Mouse (Mus musculus): Measurements from ENCODE around the gene Nme3.

Nme3 gene

DNA sequence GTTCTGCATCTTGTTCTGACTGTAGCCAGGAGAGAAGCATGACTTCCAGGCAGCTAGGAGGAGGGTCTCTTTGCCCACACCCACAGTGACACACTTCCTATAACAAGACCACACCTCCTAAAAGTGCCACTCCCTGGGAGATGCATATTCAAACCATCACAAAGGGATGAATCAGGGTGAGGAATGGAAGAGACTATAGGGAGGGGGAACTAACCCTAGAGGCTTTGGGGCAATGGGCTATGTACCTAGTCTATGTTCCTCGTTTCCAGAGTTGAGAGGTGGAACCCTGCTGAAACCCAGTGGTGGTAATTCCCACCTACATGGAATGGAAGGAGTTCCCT lies 21.9 kb upstream of the Nme3 start:
- Histone ChIP-seq H3K36me3 (ENCODE audit: insufficient read depth, low read length) (peaks cover 3% of the 10 kb centered on the region; the same call in 1 of the 2 replicates), H3K27me3 (ENCODE audit: insufficient read depth, low read length) (no peaks in the 10 kb centered on the region), H3K4me1 (replicated peaks; ENCODE audit: low read depth, low read length) (peaks cover 84% of the 10 kb centered on the region), H3K9me3 (ENCODE audit: low read length) (no peaks in the 10 kb centered on the region), H3K4me3 (replicated peaks; ENCODE audit: low read length) (peak overlapping the region; percentile 52)
- no peak for TF ChIP-seq CTCF (conservative IDR thresholded peaks at IDR 0.05; ENCODE audit: low read length)
- 0 out of 2 replicates have a peak, but pooled peaks have one; percentile 34 for TF ChIP-seq POU5F1 (IDR thresholded peaks at IDR 0.05; ENCODE audit: borderline replicate concordance, low read length)

DNA sequence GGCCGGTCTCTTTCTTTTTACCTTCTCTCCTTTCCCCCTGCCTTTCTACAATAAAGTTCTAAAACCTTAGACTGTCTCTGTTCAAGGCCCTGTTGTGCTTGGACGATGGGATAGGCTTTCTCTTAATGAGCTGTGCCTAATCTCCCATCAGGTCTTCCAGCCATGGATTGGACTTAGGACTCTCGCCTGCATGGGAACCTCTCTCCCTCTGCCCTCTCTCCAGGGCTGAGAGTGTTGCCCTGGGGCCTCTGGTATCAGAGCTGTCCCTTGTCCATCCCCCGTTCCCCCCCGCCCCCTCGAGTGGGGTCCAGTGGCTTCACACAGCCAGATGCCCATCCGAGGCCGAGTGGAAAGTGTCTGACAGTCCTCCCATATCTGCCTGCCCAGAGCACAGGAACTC lies 21.3 kb upstream of the Nme3 start:
- Histone ChIP-seq H3K27me3 (ENCODE audit: insufficient read depth, low read length) (no peaks in the 10 kb centered on the region), H3K9me3 (ENCODE audit: low read length) (no peaks in the 10 kb centered on the region), H3K4me3 (replicated peaks; ENCODE audit: low read length) (peak overlapping the region; percentile 32; the same call in 1 of the 2 replicates), H3K36me3 (ENCODE audit: insufficient read depth, low read length) (no peaks in the 10 kb centered on the region), H3K4me1 (replicated peaks; ENCODE audit: low read depth, low read length) (peaks cover 86% of the 10 kb centered on the region)
- TF ChIP-seq NANOG (IDR thresholded peaks at IDR 0.05; ENCODE audit: borderline replicate concordance, low read length), result no peak
- no peak for TF ChIP-seq CTCF (conservative IDR thresholded peaks at IDR 0.05; ENCODE audit: low read length)
- no peak for TF ChIP-seq POU5F1 (IDR thresholded peaks at IDR 0.05; ENCODE audit: borderline replicate concordance, low read length)

DNA sequence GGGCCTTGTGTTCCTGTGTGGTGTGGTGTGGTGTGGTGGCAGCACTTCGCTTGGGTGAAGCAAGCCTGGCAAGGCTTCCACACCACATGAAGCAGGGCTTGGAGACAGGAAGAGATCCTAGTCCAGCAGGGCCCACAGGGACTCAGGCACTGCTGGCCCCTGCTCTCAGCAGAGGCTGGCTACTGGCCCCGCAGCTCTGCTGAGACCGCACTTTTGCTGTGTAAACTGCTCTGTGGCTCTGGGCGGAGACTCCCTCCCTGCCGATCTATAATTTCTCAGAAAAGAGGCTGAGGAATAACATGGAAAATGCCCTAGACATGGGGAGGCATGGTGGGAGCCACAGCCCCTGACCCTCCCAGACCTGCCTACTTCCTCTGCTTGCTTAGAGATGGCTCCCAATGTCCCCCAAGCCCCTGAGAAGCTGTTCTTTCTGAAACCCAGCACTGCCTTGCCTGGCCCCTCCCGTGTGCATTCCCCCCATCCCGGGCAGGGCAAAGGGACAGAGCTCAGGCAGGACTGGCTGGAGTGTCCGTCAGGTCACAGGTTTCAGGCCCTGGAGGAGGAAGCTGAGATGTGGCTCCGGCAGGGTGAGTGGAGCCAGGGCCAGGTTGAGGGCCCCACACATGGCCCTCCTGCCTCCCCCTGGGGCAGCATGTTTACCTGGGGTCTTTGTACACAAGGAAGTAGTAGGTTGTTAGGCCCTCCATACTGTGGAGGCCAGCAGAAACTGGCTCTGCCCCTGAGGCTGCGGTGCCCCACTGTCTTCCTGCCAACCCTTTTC lies 18.8 kb upstream of the Nme3 start:
- TF ChIP-seq NANOG (IDR thresholded peaks at IDR 0.05; ENCODE audit: borderline replicate concordance, low read length) (no peak), POU5F1 (IDR thresholded peaks at IDR 0.05; ENCODE audit: borderline replicate concordance, low read length) (no peak), CTCF (conservative IDR thresholded peaks at IDR 0.05; ENCODE audit: low read length) (no peak)

DNA sequence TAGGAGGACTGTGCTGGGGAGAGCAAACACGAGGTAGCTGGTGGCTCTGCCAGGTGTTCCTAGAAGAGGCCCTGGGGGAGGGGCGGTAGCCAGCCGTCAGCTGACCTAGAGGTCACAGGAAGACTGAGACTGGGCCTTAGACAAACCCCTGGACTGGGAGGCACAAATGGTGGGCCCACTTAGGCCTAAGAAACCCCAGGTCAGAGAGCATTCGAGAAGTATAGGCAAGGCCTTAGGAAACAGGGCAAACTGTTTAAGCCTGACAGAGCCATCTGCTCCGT lies 18.2 kb upstream of the Nme3 start:
- H3K4me3 ChIP-seq (replicated peaks; ENCODE audit: low read length), result peak overlapping the region; percentile 70
- H3K9me3 ChIP-seq (ENCODE audit: low read length), result no peaks in the 10 kb centered on the region
- peaks cover 17% of the 10 kb centered on the region for H3K36me3 ChIP-seq (ENCODE audit: insufficient read depth, low read length)
- H3K4me1 ChIP-seq (replicated peaks; ENCODE audit: low read depth, low read length), result peaks cover 96% of the 10 kb centered on the region
- H3K27me3 ChIP-seq (ENCODE audit: insufficient read depth, low read length), result no peaks in the 10 kb centered on the region
- TF ChIP-seq CTCF (conservative IDR thresholded peaks at IDR 0.05; ENCODE audit: low read length) (no peak), NANOG (IDR thresholded peaks at IDR 0.05; ENCODE audit: borderline replicate concordance, low read length) (no peak), POU5F1 (IDR thresholded peaks at IDR 0.05; ENCODE audit: borderline replicate concordance, low read length) (no peak)

More for the DNA sequence above, 18.8 kb upstream of the Nme3 start:
- Histone ChIP-seq H3K27me3 (ENCODE audit: insufficient read depth, low read length) (no peaks in the 10 kb centered on the region), H3K4me1 (replicated peaks; ENCODE audit: low read depth, low read length) (peaks cover 96% of the 10 kb centered on the region), H3K9me3 (ENCODE audit: low read length) (no peaks in the 10 kb centered on the region), H3K4me3 (replicated peaks; ENCODE audit: low read length) (peak overlapping the region; percentile 70), H3K36me3 (ENCODE audit: insufficient read depth, low read length) (peaks cover 12% of the 10 kb centered on the region)

DNA sequence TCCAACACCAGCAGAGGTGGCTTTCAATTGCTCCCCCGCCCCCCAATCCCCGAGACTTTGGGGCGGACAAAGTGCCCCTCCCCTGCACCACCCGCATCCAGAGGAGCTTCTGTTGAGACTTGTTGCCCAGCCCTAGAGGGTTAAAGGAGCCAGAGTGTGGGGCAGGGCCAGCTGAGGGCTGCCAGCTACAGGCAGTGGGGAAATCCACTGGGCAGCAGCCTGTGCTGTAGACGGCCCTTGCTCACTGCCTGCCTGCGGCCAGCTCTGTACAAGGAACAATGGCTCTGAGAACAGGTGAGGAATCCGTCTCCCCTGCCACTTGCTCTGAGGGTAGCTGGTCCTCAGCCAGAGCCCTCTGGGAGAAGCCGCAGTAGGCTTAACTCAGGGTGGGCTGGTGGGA lies 17.8 kb upstream of the Nme3 start:
- no peaks in the 10 kb centered on the region for H3K27me3 ChIP-seq (ENCODE audit: insufficient read depth, low read length)
- H3K36me3 ChIP-seq (ENCODE audit: insufficient read depth, low read length), result peaks cover 22% of the 10 kb centered on the region
- peak overlapping the region; percentile 70 for H3K4me3 ChIP-seq (replicated peaks; ENCODE audit: low read length)
- TF ChIP-seq CTCF (conservative IDR thresholded peaks at IDR 0.05; ENCODE audit: low read length) (no peak), POU5F1 (IDR thresholded peaks at IDR 0.05; ENCODE audit: borderline replicate concordance, low read length) (no peak)
- peaks cover 97% of the 10 kb centered on the region for H3K4me1 ChIP-seq (replicated peaks; ENCODE audit: low read depth, low read length)
- no peaks in the 10 kb centered on the region for H3K9me3 ChIP-seq (ENCODE audit: low read length)

DNA sequence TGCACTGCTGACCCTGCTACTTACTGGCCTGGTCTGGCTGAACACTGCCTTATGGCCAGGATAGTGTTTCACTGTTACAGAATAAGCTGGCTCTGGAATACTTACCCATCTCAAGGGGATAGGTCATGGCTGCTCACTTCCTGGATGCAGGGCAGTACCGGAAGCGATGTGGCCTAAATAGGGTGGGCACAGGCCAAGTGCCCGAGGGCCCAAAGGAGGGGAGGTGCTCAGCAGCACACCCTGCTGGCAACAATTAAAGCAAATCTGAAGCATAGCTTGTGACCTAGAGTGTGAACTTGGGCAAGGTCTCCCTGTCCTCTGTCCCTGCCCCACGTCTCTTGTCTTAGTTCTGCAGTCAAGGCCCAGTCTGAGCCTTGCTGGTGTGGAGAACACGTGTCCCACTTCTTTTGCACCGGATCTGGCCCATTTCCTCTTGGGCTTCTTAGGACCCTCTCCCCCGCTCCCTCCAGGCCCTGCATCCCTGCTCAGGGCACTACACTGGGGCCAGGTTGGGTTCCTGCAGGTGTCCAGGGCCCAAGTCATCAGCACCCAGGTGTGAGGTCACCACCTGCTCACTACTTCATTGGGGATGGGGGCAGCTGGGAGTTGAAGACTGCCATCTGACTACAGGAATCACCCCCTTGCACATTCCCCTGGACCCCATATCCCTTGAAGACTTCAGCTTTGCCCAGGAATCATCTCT lies 14.4 kb upstream of the Nme3 start:
- peaks cover 42% of the 10 kb centered on the region for H3K36me3 ChIP-seq (ENCODE audit: insufficient read depth, low read length)
- H3K4me3 ChIP-seq (replicated peaks; ENCODE audit: low read length), result peak overlapping the region; percentile 74
- no peaks in the 10 kb centered on the region for H3K27me3 ChIP-seq (ENCODE audit: insufficient read depth, low read length)
- peaks cover 88% of the 10 kb centered on the region for H3K4me1 ChIP-seq (replicated peaks; ENCODE audit: low read depth, low read length)
- no peaks in the 10 kb centered on the region for H3K9me3 ChIP-seq (ENCODE audit: low read length)
- TF ChIP-seq POU5F1 (IDR thresholded peaks at IDR 0.05; ENCODE audit: borderline replicate concordance, low read length) (no peak), CTCF (conservative IDR thresholded peaks at IDR 0.05; ENCODE audit: low read length) (peak; percentile 51), NANOG (IDR thresholded peaks at IDR 0.05; ENCODE audit: borderline replicate concordance, low read length) (no peak)

DNA sequence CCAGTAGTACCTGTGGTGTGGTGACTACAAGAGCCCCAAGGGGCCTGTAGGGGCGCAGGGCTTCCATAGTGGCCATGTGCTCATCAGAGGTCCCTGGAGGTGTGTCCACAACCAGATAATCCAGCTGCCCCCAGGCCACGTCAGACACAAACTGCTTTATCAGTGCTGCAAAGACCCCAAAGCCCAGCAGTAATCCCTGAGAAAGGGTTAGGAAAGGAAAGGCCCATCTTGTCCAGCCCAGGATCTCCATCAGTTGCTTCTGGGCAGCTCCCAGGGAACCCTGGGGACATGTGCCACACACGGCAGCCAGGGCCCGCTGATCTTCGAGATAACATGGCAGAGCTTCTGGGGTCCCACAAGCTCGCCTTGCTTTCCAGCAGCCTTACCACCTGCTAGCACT lies 11.9 kb upstream of the Nme3 start:
- TF ChIP-seq NANOG (IDR thresholded peaks at IDR 0.05; ENCODE audit: borderline replicate concordance, low read length) (no peak), CTCF (conservative IDR thresholded peaks at IDR 0.05; ENCODE audit: low read length) (no peak), POU5F1 (IDR thresholded peaks at IDR 0.05; ENCODE audit: borderline replicate concordance, low read length) (no peak)
- Histone ChIP-seq H3K4me1 (replicated peaks; ENCODE audit: low read depth, low read length) (peaks cover 84% of the 10 kb centered on the region), H3K9me3 (ENCODE audit: low read length) (no peaks in the 10 kb centered on the region), H3K4me3 (replicated peaks; ENCODE audit: low read length) (peak overlapping the region; percentile 100), H3K27me3 (ENCODE audit: insufficient read depth, low read length) (no peaks in the 10 kb centered on the region), H3K36me3 (ENCODE audit: insufficient read depth, low read length) (peaks cover 50% of the 10 kb centered on the region)

DNA sequence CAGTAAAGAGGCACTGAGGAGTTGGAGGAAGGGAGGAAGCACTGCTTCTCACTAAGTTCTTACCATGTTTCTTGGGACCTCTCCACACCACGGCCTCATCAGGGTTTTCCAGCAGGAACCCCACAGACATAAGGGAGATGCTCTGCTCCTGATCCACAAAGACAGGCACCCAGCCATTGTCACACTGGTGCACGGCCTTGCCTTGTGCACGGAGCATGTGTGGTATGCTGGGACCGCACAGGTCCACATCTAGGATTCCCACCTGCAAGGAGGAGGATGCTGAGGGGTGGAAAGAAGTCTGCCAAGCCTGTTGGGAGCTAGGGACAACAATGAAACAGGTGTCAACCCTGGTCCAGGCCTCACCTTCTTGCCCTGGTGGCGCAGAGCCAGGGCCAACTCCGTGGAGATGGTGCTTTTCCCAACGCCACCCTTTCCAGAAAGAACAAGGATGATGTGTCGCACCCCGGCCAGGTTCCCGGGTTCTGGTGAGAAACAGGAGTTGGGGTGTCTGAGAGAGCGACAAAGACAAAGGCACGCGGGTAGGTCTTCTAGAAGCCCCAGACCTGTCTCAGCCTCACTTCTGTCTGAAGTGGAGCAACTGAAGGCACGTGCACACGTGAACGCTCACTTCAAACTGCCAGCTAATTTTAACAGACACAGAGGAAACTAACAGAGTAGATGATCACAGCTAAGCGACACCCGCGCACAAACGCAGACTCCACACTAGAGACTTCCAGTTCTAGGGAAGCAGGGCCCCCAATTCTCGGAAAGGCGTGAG lies 10.8 kb upstream of the Nme3 start:
- TF ChIP-seq NANOG (IDR thresholded peaks at IDR 0.05; ENCODE audit: borderline replicate concordance, low read length) (no peak), POU5F1 (IDR thresholded peaks at IDR 0.05; ENCODE audit: borderline replicate concordance, low read length) (no peak), CTCF (conservative IDR thresholded peaks at IDR 0.05; ENCODE audit: low read length) (no peak)
- H3K36me3 ChIP-seq (ENCODE audit: insufficient read depth, low read length), result peaks cover 58% of the 10 kb centered on the region
- no peaks in the 10 kb centered on the region for H3K9me3 ChIP-seq (ENCODE audit: low read length)
- no peaks in the 10 kb centered on the region for H3K27me3 ChIP-seq (ENCODE audit: insufficient read depth, low read length)
- H3K4me3 ChIP-seq (replicated peaks; ENCODE audit: low read length), result peak overlapping the region; percentile 100
- peaks cover 84% of the 10 kb centered on the region for H3K4me1 ChIP-seq (replicated peaks; ENCODE audit: low read depth, low read length)
